Mouse (Mus musculus): Measurements from ENCODE around the gene Aurkaip1. TPM values are rescaled to one million over a fixed set of nuclear protein-coding genes. Genes with fewer than 3 reads are reported as not detected.

The Aurkaip1 gene
- polyA plus RNA-seq, 1 experiment from 2014 or later = 158 TPM

- peak; percentile 30; the same call in 1 of the 2 replicates for ATAC-seq (ENCODE audit: insufficient read depth, low FRiP score)
- 20% methylated on average over 2 of the region's 2 CpGs for WGBS
- Histone ChIP-seq H3K9me3 (replicated peaks; ENCODE audit: control insufficient read depth, low read length) (no peaks in the 10 kb centered on the region), H3K4me2 (ENCODE audit: low read depth, low read length) (no peak overlapping the region), H3K27ac (ENCODE audit: low read length) (peak overlapping the region; percentile 51), H3K27me3 (ENCODE audit: control insufficient read depth, insufficient read depth, low read length) (no peaks in the 10 kb centered on the region), H3K36me3 (ENCODE audit: control insufficient read depth, insufficient read depth, low read length) (0 out of 2 replicates have a peak, but pooled peaks cover 3% of the 10 kb centered on the region), H3K9ac (ENCODE audit: low read length) (no peak overlapping the region), H3K4me1 (ENCODE audit: control insufficient read depth, insufficient read depth, low read length) (peaks cover 35% of the 10 kb centered on the region), H3K4me3 (replicated peaks; ENCODE audit: low read length) (no peak overlapping the region)
Observed at GRCm38 (mm10) chr4:155833836-155834235, 2.8 kb downstream of the Aurkaip1 start.

- Histone ChIP-seq H3K9ac (ENCODE audit: low read length) (peak overlapping the region; percentile 6; the same call in 1 of the 2 replicates), H3K4me3 (replicated peaks; ENCODE audit: low read length) (no peak overlapping the region), H3K27ac (ENCODE audit: low read length) (peak overlapping the region; percentile 97), H3K4me2 (ENCODE audit: low read depth, low read length) (peak overlapping the region; percentile 7), H3K9me3 (replicated peaks; ENCODE audit: control insufficient read depth, low read length) (no peaks in the 10 kb centered on the region), H3K4me1 (ENCODE audit: control insufficient read depth, insufficient read depth, low read length) (peaks cover 45% of the 10 kb centered on the region), H3K27me3 (ENCODE audit: control insufficient read depth, insufficient read depth, low read length) (no peaks in the 10 kb centered on the region), H3K36me3 (ENCODE audit: control insufficient read depth, insufficient read depth, low read length) (peaks cover 3% of the 10 kb centered on the region; the same call in 1 of the 2 replicates)
- WGBS = 59% methylated on average over 11 of the region's 11 CpGs
- ATAC-seq (ENCODE audit: insufficient read depth, low FRiP score) = no peak
Observed at GRCm38 (mm10) chr4:155837404-155838010, 6.4 kb downstream of the Aurkaip1 start.

- no peaks in the 10 kb centered on the region for H3K27me3 ChIP-seq (ENCODE audit: control insufficient read depth, insufficient read depth, low read length)
- no peaks in the 10 kb centered on the region; the same call in 1 of the 2 replicates for H3K36me3 ChIP-seq (ENCODE audit: control insufficient read depth, insufficient read depth, low read length)
- H3K4me2 ChIP-seq (ENCODE audit: low read depth, low read length) = peak overlapping the region; percentile 93
- H3K4me3 ChIP-seq (replicated peaks; ENCODE audit: low read length) = no peak overlapping the region
- peak overlapping the region; percentile 97 for H3K27ac ChIP-seq (ENCODE audit: low read length)
- 38% methylated on average over 8 of the region's 8 CpGs for WGBS
- H3K9ac ChIP-seq (ENCODE audit: low read length) = peak overlapping the region; percentile 48
- no peaks in the 10 kb centered on the region for H3K9me3 ChIP-seq (replicated peaks; ENCODE audit: control insufficient read depth, low read length)
- ATAC-seq (ENCODE audit: insufficient read depth, low FRiP score) = peak; percentile 19
- H3K4me1 ChIP-seq (ENCODE audit: control insufficient read depth, insufficient read depth, low read length) = peaks cover 36% of the 10 kb centered on the region
Observed at GRCm38 (mm10) chr4:155838187-155839153, 7.4 kb downstream of the Aurkaip1 start.

GRCm38 (mm10) chr4:155839483-155839910 is 8.4 kb downstream of the Aurkaip1 start, which contains the start of gene Mxra8:
Gene Mxra8 (plus strand): TSS chr4:155839680.
- peaks cover 33% of the 10 kb centered on the region for H3K4me1 ChIP-seq (ENCODE audit: control insufficient read depth, insufficient read depth, low read length)
- H3K9ac ChIP-seq (ENCODE audit: low read length) = peak within 1 kb of the TSS; percentile 80
- peak within 1 kb of the TSS; percentile 69 for H3K4me3 ChIP-seq (replicated peaks; ENCODE audit: low read length)
- WGBS = 6% methylated on average over 16 of the region's 16 CpGs
- H3K27me3 ChIP-seq (ENCODE audit: control insufficient read depth, insufficient read depth, low read length) = no peaks in the 10 kb centered on the region
- H3K9me3 ChIP-seq (replicated peaks; ENCODE audit: control insufficient read depth, low read length) = no peaks in the 10 kb centered on the region
- no peaks in the 10 kb centered on the region; the same call in none of the 2 replicates for H3K36me3 ChIP-seq (ENCODE audit: control insufficient read depth, insufficient read depth, low read length)
- H3K27ac ChIP-seq (ENCODE audit: low read length) = peak within 1 kb of the TSS; percentile 97
- peak within 1 kb of the TSS; percentile 93 for H3K4me2 ChIP-seq (ENCODE audit: low read depth, low read length)
- ATAC-seq (ENCODE audit: insufficient read depth, low FRiP score) = peak; percentile 91

- H3K36me3 ChIP-seq (ENCODE audit: control insufficient read depth, insufficient read depth, low read length) = no peaks in the 10 kb centered on the region; the same call in none of the 2 replicates
- peak overlapping the region; percentile 97 for H3K27ac ChIP-seq (ENCODE audit: low read length)
- no peaks in the 10 kb centered on the region for H3K9me3 ChIP-seq (replicated peaks; ENCODE audit: control insufficient read depth, low read length)
- H3K4me1 ChIP-seq (ENCODE audit: control insufficient read depth, insufficient read depth, low read length) = peaks cover 33% of the 10 kb centered on the region
- WGBS = 12% methylated on average over 8 of the region's 8 CpGs
- no peak for ATAC-seq (ENCODE audit: insufficient read depth, low FRiP score)
- H3K27me3 ChIP-seq (ENCODE audit: control insufficient read depth, insufficient read depth, low read length) = no peaks in the 10 kb centered on the region
- peak overlapping the region; percentile 69 for H3K4me3 ChIP-seq (replicated peaks; ENCODE audit: low read length)
- H3K4me2 ChIP-seq (ENCODE audit: low read depth, low read length) = peak overlapping the region; percentile 93
- peak overlapping the region; percentile 80 for H3K9ac ChIP-seq (ENCODE audit: low read length)
Observed at GRCm38 (mm10) chr4:155840076-155841002, 9.3 kb downstream of the Aurkaip1 start.

- Histone ChIP-seq H3K9ac (ENCODE audit: low read length) (peak overlapping the region; percentile 80), H3K4me1 (ENCODE audit: control insufficient read depth, insufficient read depth, low read length) (peaks cover 33% of the 10 kb centered on the region), H3K36me3 (ENCODE audit: control insufficient read depth, insufficient read depth, low read length) (no peaks in the 10 kb centered on the region; the same call in none of the 2 replicates), H3K27me3 (ENCODE audit: control insufficient read depth, insufficient read depth, low read length) (no peaks in the 10 kb centered on the region), H3K9me3 (replicated peaks; ENCODE audit: control insufficient read depth, low read length) (no peaks in the 10 kb centered on the region), H3K4me2 (ENCODE audit: low read depth, low read length) (peak overlapping the region; percentile 93), H3K4me3 (replicated peaks; ENCODE audit: low read length) (peak overlapping the region; percentile 69), H3K27ac (ENCODE audit: low read length) (peak overlapping the region; percentile 97)
- ATAC-seq (ENCODE audit: insufficient read depth, low FRiP score) = peak; percentile 44
- under 1% methylated on average over 32 of the region's 32 CpGs for WGBS
Observed at GRCm38 (mm10) chr4:155841003-155841454, 10.0 kb downstream of the Aurkaip1 start.

- H3K9me3 ChIP-seq (replicated peaks; ENCODE audit: control insufficient read depth, low read length) = no peaks in the 10 kb centered on the region
- 44% methylated on average over 38 of the region's 38 CpGs for WGBS
- no peak for ATAC-seq (ENCODE audit: insufficient read depth, low FRiP score)
- peak overlapping the region; percentile 69 for H3K4me3 ChIP-seq (replicated peaks; ENCODE audit: low read length)
- H3K27ac ChIP-seq (ENCODE audit: low read length) = no peak overlapping the region
- H3K4me2 ChIP-seq (ENCODE audit: low read depth, low read length) = peak overlapping the region; percentile 93
- H3K9ac ChIP-seq (ENCODE audit: low read length) = peak overlapping the region; percentile 80
- H3K27me3 ChIP-seq (ENCODE audit: control insufficient read depth, insufficient read depth, low read length) = no peaks in the 10 kb centered on the region
- H3K36me3 ChIP-seq (ENCODE audit: control insufficient read depth, insufficient read depth, low read length) = no peaks in the 10 kb centered on the region; the same call in none of the 2 replicates
- H3K4me1 ChIP-seq (ENCODE audit: control insufficient read depth, insufficient read depth, low read length) = peaks cover 37% of the 10 kb centered on the region
Observed at GRCm38 (mm10) chr4:155841651-155842270, 10.7 kb downstream of the Aurkaip1 start.

- Histone ChIP-seq H3K27ac (ENCODE audit: low read length) (no peak overlapping the region), H3K9ac (ENCODE audit: low read length) (no peak overlapping the region), H3K36me3 (ENCODE audit: control insufficient read depth, insufficient read depth, low read length) (no peaks in the 10 kb centered on the region; the same call in none of the 2 replicates), H3K4me3 (replicated peaks; ENCODE audit: low read length) (no peak overlapping the region), H3K9me3 (replicated peaks; ENCODE audit: control insufficient read depth, low read length) (no peaks in the 10 kb centered on the region), H3K4me1 (ENCODE audit: control insufficient read depth, insufficient read depth, low read length) (peaks cover 32% of the 10 kb centered on the region), H3K4me2 (ENCODE audit: low read depth, low read length) (no peak overlapping the region), H3K27me3 (ENCODE audit: control insufficient read depth, insufficient read depth, low read length) (no peaks in the 10 kb centered on the region)
- WGBS = 95% methylated on average over 5 of the region's 5 CpGs
- no peak for ATAC-seq (ENCODE audit: insufficient read depth, low FRiP score)
Observed at GRCm38 (mm10) chr4:155843231-155843630, 12.2 kb downstream of the Aurkaip1 start.

Measured in stomach, embryonic 16.5 days (tissue).